Mouse (Mus musculus) stomach, postnatal 0 days (tissue): Measurements from ENCODE around the gene Agfg2. TPM values are rescaled to one million over a fixed set of nuclear protein-coding genes. Genes with fewer than 3 reads are reported as not detected.

Source experiments
- ATAC-seq: fragments of 200-750 bp; cut with Nextera tagmentation; 2 replicates; pipeline ENCODE4 v1.8.0; 2017; ENCODE audit not compliant: low FRiP score, low TSS enrichment
- DNase-seq: peaks from one replicate; pipeline ENCODE4 v3.0.0-alpha.2; 2016; ENCODE audit warnings: low spot score
- H3K27ac ChIP-seq: fragments of 300-500 bp; sonication (generic); replicated peaks from 2 replicates; pipeline ENCODE4 v1.5.1; 2014; ENCODE audit warnings: mild to moderate bottlenecking, control low read depth
- H3K27me3 ChIP-seq: fragments of 300-500 bp; sonication (generic); 2 replicates; pipeline ENCODE4 v1.6.1; 2014; ENCODE audit warnings: low read length; ENCODE audit not compliant: control insufficient read depth, insufficient read depth
- H3K36me3 ChIP-seq: fragments of 300-500 bp; sonication (generic); 2 replicates; pipeline ENCODE4 v1.6.1; 2014; ENCODE audit warnings: low read length, mixed read lengths; ENCODE audit not compliant: control insufficient read depth, insufficient read depth
- H3K4me1 ChIP-seq: fragments of 300-500 bp; sonication (generic); replicated peaks from 2 replicates; pipeline ENCODE4 v1.6.1; 2014; ENCODE audit warnings: antibody characterized with exemption; ENCODE audit not compliant: control insufficient read depth, insufficient read depth
- H3K4me2 ChIP-seq: fragments of 300-500 bp; sonication (generic); replicated peaks from 2 replicates; pipeline ENCODE4 v1.6.1; 2014; ENCODE audit warnings: low read depth, mild to moderate bottlenecking, control low read depth, moderate library complexity
- H3K4me3 ChIP-seq: fragments of 300-500 bp; sonication (generic); 2 replicates; pipeline ENCODE4 v1.5.1; 2014; ENCODE audit warnings: low read depth, low read length, control low read depth
- H3K9ac ChIP-seq: fragments of 300-500 bp; sonication (generic); 2 replicates; pipeline ENCODE4 v1.6.1; 2014; ENCODE audit warnings: mild to moderate bottlenecking, low read length, control low read depth, mixed read lengths
- H3K9me3 ChIP-seq: fragments of 300-500 bp; sonication (generic); 2 replicates; pipeline ENCODE4 v1.6.1; 2016; ENCODE audit warnings: low read length; ENCODE audit not compliant: control insufficient read depth
- CTCF ChIP-seq: IDR thresholded peaks from 2 replicates; pipeline ENCODE4 v1.5.1; 2016; ENCODE audit warnings: antibody characterized with exemption, low read depth, mild to moderate bottlenecking, moderate library complexity
- EP300 ChIP-seq: optimal IDR thresholded peaks from 2 replicates; pipeline ENCODE3; 2016; ENCODE audit warnings: antibody characterized with exemption
- WGBS: fragments of 180-500 bp; shearing (Covaris S2); extraction: QIAGEN DNeasy Blood & Tissue Kit; methylation state at CpG from one replicate; pipeline ENCODE4 v1.1.7; 2014; 5-methylcytosine and 5-hydroxymethylcytosine counted together
- polyA plus RNA-seq: library from polyadenylated mRNA; unstranded; fragments of >200 nt; fragmentation: Nextera tagmentation; extraction: Ambion mirVana; gene quantifications from 2 replicates; pipeline ENCODE4 v1.2.1, GENCODE M21; 2015

The Agfg2 gene
- polyA plus RNA-seq, 1 experiment from 2014 or later: 12.4 TPM

DNA sequence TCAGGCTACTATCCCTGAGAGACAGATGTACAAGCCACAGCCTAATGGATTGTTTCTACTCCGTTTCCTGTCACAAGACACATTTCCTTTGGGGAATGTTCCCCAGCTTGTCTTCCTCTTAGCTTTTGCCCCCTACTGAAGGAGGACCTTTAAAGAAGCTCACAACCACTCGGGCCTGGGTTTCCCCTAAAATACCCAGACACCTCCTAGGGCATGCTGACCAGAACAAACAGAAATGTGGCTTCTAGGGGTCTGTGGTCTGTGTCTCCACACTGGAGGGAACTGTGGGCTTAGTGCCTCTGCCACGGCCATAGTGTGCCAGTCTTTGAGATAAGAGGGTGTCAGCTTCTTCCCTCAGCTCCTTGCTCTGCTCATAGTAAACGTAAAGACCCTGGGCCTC, 52.9 kb downstream of the Agfg2 start:
- TF ChIP-seq EP300: no peak
- TF ChIP-seq CTCF: no peak
- Histone ChIP-seq H3K9me3 (no peaks in the 10 kb centered on the region), H3K4me1 (peaks cover 8% of the 10 kb centered on the region), H3K36me3 (peaks cover 22% of the 10 kb centered on the region), H3K9ac (peak overlapping the region; percentile 87), H3K27ac (peak overlapping the region; percentile 97), H3K27me3 (no peaks in the 10 kb centered on the region), H3K4me3 (peak overlapping the region; percentile 91; the same call in 1 of the 2 replicates), H3K4me2 (peak overlapping the region; percentile 75)
- no peak for ATAC-seq
- whole genome bisulfite sequencing: 57% methylated on average over 4 of the region's 4 CpGs
- no peak for DNase-seq

DNA sequence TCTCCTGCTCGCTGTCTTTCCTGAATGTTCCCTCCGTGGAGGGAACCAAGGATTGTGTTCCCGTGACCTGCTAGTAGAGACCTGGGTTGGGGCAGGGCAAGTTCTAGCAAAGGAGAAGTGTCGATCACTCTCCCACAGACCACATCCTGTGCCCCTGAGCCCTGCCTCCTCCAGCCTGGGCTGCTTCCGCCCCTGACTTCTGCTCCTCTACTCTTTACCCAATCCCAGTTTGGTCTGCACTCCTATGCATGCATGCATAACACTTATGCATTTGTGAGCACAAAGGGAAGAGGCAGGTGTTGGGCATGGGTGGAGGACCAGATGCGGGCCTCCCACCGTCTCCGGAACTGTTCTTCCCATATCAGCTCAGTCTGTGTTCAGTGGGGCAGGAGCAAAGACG, 53.4 kb downstream of the Agfg2 start:
- DNase-seq: no peak
- TF ChIP-seq EP300 (no peak), CTCF (no peak)
- ATAC-seq: no peak
- Histone ChIP-seq H3K9me3 (no peaks in the 10 kb centered on the region), H3K4me3 (peak overlapping the region; percentile 91), H3K27me3 (no peaks in the 10 kb centered on the region), H3K9ac (peak overlapping the region; percentile 87), H3K27ac (peak overlapping the region; percentile 97), H3K36me3 (peaks cover 19% of the 10 kb centered on the region), H3K4me1 (peaks cover 8% of the 10 kb centered on the region), H3K4me2 (peak overlapping the region; percentile 75)
- 38% methylated on average over 9 of the region's 9 CpGs for WGBS

DNA sequence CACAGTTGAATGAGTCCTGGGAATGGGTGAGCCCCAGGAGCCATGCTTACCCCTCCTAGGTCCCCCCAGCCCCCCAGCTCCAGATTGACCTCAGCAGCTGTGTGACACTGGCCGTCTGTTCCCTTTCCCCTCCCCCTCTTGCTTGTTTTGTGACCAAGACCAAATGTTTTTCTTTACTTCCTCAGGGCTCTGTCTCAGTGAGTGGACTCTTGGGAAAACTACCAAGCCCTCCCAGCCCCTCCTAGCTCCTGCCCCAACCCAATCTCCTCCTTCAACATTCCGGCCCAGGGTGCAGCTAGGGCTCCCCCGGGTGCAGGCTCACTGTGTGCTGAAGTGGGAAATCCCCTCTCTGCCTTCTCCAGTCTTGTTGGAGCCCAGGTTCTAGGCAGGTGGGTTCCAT, 53.9 kb downstream of the Agfg2 start:
- Histone ChIP-seq H3K36me3 (peaks cover 14% of the 10 kb centered on the region), H3K9ac (peak overlapping the region; percentile 87), H3K27ac (peak overlapping the region; percentile 97), H3K27me3 (no peaks in the 10 kb centered on the region), H3K4me2 (peak overlapping the region; percentile 75), H3K4me1 (peaks cover 8% of the 10 kb centered on the region), H3K9me3 (no peaks in the 10 kb centered on the region), H3K4me3 (peak overlapping the region; percentile 91)
- WGBS: 12% methylated on average over 3 of the region's 3 CpGs
- ATAC-seq (peak; percentile 13; the same call in 1 of the 2 replicates), DNase-seq (peak; percentile 78)
- TF ChIP-seq EP300 (no peak), CTCF (no peak)

DNA sequence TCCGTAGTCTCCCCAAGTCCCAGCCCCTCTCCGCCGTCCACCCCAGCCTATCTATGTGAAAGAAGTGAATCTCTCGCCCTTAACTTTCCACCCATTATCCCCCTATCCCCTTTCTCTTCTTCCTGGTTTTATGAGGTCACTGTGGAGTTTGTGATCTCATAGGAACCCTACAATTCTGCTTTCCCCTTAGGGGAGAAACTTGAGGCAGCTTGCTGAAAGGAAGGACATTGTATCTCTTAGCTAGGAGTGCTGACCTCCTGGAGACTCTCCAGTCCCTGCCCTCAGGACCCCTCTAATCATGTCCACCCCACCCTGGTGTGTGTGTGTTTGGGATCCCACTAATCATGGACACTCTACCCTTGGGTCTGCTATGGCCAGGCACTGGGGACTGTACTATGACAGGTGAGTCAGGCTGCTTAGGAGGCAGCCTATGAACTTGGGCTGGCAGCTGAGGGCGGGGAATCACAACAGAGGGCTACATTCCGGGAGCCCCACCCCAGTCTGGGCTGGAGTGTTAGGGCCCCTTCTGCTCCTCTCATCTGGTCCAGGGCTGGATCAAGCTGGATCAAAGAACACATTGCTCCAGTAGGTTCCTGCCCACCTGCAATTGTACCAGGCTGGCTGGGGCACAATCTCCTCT, 54.5 kb downstream of the Agfg2 start:
- H3K4me1 ChIP-seq: peaks cover 8% of the 10 kb centered on the region
- 11% methylated on average over 6 of the region's 6 CpGs for WGBS
- H3K4me3 ChIP-seq: peak overlapping the region; percentile 91
- peaks cover 8% of the 10 kb centered on the region; the same call in 1 of the 2 replicates for H3K36me3 ChIP-seq
- DNase-seq: peak; percentile 89
- H3K27me3 ChIP-seq: no peaks in the 10 kb centered on the region
- peak overlapping the region; percentile 87 for H3K9ac ChIP-seq
- peak; percentile 70 for ATAC-seq
- H3K4me2 ChIP-seq: peak overlapping the region; percentile 75
- no peaks in the 10 kb centered on the region for H3K9me3 ChIP-seq
- TF ChIP-seq EP300 (no peak), CTCF (no peak)
- peak overlapping the region; percentile 97 for H3K27ac ChIP-seq

DNA sequence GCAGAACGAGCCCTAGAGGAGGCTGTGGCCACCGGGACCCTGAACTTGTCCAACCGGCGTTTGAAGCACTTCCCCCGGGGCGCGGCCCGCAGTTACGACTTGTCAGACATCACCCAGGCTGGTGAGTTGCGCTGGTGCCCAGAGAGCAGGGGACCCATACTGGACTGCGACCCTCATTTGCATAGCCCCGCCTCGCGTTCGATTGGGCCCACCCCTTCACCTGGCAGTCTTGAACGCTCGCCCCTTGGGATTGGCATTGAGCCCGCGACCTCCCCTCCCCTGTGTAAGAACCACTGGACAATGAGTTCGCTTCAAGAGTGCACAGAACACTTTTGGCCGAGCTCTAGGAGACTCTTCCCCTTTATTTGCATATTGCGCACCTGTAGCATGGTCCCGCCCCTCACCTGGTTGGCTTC, 55.2 kb downstream of the Agfg2 start:
- ATAC-seq (peak; percentile 11), DNase-seq (peak; percentile 81)
- Histone ChIP-seq H3K9ac (peak overlapping the region; percentile 87), H3K36me3 (peaks cover 7% of the 10 kb centered on the region; the same call in 1 of the 2 replicates), H3K27ac (peak overlapping the region; percentile 97), H3K4me3 (peak overlapping the region; percentile 91), H3K4me2 (peak overlapping the region; percentile 75), H3K9me3 (no peaks in the 10 kb centered on the region), H3K27me3 (no peaks in the 10 kb centered on the region), H3K4me1 (peaks cover 8% of the 10 kb centered on the region)
- 0% methylated on average over 20 of the region's 23 CpGs for WGBS
- no peak for TF ChIP-seq EP300
- 0 out of 2 replicates have a peak, but pooled peaks have one; percentile 0 for TF ChIP-seq CTCF

DNA sequence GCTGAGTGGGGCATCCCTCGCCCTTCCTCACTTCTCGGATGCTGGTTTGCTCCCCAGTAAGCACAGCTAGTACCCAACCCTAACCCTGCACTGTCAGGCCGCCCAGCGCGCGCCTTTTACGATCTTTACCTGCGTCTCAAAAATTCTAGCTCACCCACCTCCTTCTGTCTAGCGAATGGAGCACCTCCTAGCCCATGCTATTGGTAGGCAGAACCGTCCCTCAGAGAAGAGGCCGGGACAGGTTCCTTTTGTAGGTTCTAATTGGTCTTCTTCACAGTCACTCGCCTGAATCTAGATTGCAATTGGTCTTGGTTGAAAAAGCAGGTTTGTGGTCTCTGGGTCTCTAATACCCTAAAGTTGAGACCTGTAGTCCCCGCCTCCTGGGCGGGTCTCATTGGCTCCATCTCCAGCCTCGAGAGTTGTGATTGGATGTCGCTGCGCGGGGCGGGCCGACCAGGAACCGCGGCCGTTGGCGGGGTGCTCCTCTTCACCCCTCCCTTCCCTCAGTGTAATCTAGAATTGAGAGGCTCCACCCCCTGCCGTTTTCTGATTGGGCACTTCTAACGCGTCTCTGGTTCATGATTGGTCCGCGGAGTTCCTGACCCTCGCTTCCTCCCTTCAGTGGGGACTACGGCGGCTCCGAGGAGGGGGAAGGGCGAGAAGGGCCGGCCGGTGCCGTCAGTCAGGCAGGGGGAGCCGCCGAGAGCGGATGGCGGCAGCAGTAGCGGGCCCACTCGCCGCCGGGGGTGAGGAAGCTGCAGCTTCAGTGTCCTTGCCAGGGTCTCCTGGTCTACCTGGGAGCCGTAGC, 55.8 kb downstream of the Agfg2 start, which contains the start of the genes Fbxo24, Lrch4 and Gm20605:
Gene Fbxo24 (minus strand): TSS at position 505 of the 808 bp plus-strand sequence.
Gene Lrch4 (plus strand): TSS at position 624 of the 808 bp plus-strand sequence.
Gene Gm20605 (plus strand): TSS at position 678 of the 808 bp plus-strand sequence.
- Histone ChIP-seq H3K9me3 (no peaks in the 10 kb centered on the region), H3K27ac (peak within 1 kb of the TSS; percentile 97), H3K4me3 (peak within 1 kb of the TSS; percentile 91), H3K27me3 (no peaks in the 10 kb centered on the region), H3K9ac (peak within 1 kb of the TSS; percentile 87), H3K4me2 (peak within 1 kb of the TSS; percentile 75), H3K4me1 (peaks cover 8% of the 10 kb centered on the region), H3K36me3 (peaks cover 2% of the 10 kb centered on the region; the same call in 1 of the 2 replicates)
- under 1% methylated on average over 44 of the region's 46 CpGs for WGBS
- ATAC-seq (peak; percentile 95), DNase-seq (peak; percentile 99)
- TF ChIP-seq CTCF: peak; percentile 47
- TF ChIP-seq EP300: peak; percentile 91
